Mouse (Mus musculus): ENCODE results near the gene Pik3c2g. TPM values are rescaled to one million over a fixed set of nuclear protein-coding genes. Genes with fewer than 3 reads are reported as not detected.

The Pik3c2g gene
- polyA plus RNA-seq, 1 experiment = 0.14 TPM

GRCm38 (mm10) chr6:139838713-139839112 lies 251.7 kb downstream of the Pik3c2g start:
- no peak for DNase-seq (ENCODE audit: extremely low spot score in 1 of 2, low spot score in 1 of 2)

- DNase-seq (ENCODE audit: extremely low spot score in 1 of 2, low spot score in 1 of 2) = no peak
Measured at GRCm38 (mm10) chr6:139839907-139840306, 252.9 kb downstream of the Pik3c2g start.

GRCm38 (mm10) chr6:139841272-139841671 lies 254.3 kb downstream of the Pik3c2g start:
- DNase-seq (ENCODE audit: extremely low spot score in 1 of 2, low spot score in 1 of 2) = no peak

GRCm38 (mm10) chr6:139842626-139843025 lies 255.6 kb downstream of the Pik3c2g start:
- DNase-seq (ENCODE audit: extremely low spot score in 1 of 2, low spot score in 1 of 2) = no peak

- DNase-seq (ENCODE audit: extremely low spot score in 1 of 2, low spot score in 1 of 2) = no peak
Measured at GRCm38 (mm10) chr6:139843531-139843930, 256.5 kb downstream of the Pik3c2g start.

- no peak for DNase-seq (ENCODE audit: extremely low spot score in 1 of 2, low spot score in 1 of 2)
Measured at GRCm38 (mm10) chr6:139846889-139847544, 260.0 kb downstream of the Pik3c2g start.

- DNase-seq (ENCODE audit: extremely low spot score in 1 of 2, low spot score in 1 of 2) = no peak
Measured at GRCm38 (mm10) chr6:139849931-139850330, 262.9 kb downstream of the Pik3c2g start.

- DNase-seq (ENCODE audit: extremely low spot score in 1 of 2, low spot score in 1 of 2) = no peak
Measured at GRCm38 (mm10) chr6:139851705-139852603, 264.9 kb downstream of the Pik3c2g start.

GRCm38 (mm10) chr6:139852836-139853235 lies 265.8 kb downstream of the Pik3c2g start:
- no peak for DNase-seq (ENCODE audit: extremely low spot score in 1 of 2, low spot score in 1 of 2)

GRCm38 (mm10) chr6:139860141-139860540 lies 273.1 kb downstream of the Pik3c2g start:
- DNase-seq (ENCODE audit: extremely low spot score in 1 of 2, low spot score in 1 of 2) = no peak

GRCm38 (mm10) chr6:139861534-139861933 lies 274.5 kb downstream of the Pik3c2g start:
- DNase-seq (ENCODE audit: extremely low spot score in 1 of 2, low spot score in 1 of 2) = no peak

- DNase-seq (ENCODE audit: extremely low spot score in 1 of 2, low spot score in 1 of 2) = no peak
Measured at GRCm38 (mm10) chr6:139865059-139865673, 278.1 kb downstream of the Pik3c2g start.

- peak; percentile 27 to 76 for DNase-seq (ENCODE audit: extremely low spot score in 1 of 2, low spot score in 1 of 2)
Measured at GRCm38 (mm10) chr6:139874418-139875176, 287.6 kb downstream of the Pik3c2g start.

- DNase-seq (ENCODE audit: extremely low spot score in 1 of 2, low spot score in 1 of 2) = no peak
Measured at GRCm38 (mm10) chr6:139876691-139877090, 289.7 kb downstream of the Pik3c2g start.

GRCm38 (mm10) chr6:139877476-139878361 lies 290.7 kb downstream of the Pik3c2g start:
- no peak for DNase-seq (ENCODE audit: extremely low spot score in 1 of 2, low spot score in 1 of 2)

- DNase-seq (ENCODE audit: extremely low spot score in 1 of 2, low spot score in 1 of 2) = peak in 1 of 2 experiments; percentile 22
Measured at GRCm38 (mm10) chr6:139878362-139878696, 291.3 kb downstream of the Pik3c2g start.

GRCm38 (mm10) chr6:139882076-139882475 lies 295.1 kb downstream of the Pik3c2g start:
- DNase-seq (ENCODE audit: extremely low spot score in 1 of 2, low spot score in 1 of 2) = no peak

- no peak for DNase-seq (ENCODE audit: extremely low spot score in 1 of 2, low spot score in 1 of 2)
Measured at GRCm38 (mm10) chr6:139887175-139887574, 300.2 kb downstream of the Pik3c2g start.

- no peak for DNase-seq (ENCODE audit: extremely low spot score in 1 of 2, low spot score in 1 of 2)
Measured at GRCm38 (mm10) chr6:139895637-139896036, 308.6 kb downstream of the Pik3c2g start.

All from frontal cortex, adult 2 months (tissue).